Comparison of ENCODE assay signal across 19 mouse cellular contexts in genomic region chr3:27593485-27594138, GRCm38 (mm10).
DNase-seq lines count a peak whose midpoint lies in the region; ATAC-seq and TF ChIP-seq lines count a peak whose summit lies in the region.
"Had no signal": no experiment of that assay in that cellular context is flagged by ENCODE, and none has a peak within 500 bp of the region (broad histone marks: within the 10 kb centered on the region; RNA-seq: fewer than 3 reads in every experiment).

No protein-coding gene starts in this region.

- TF ChIP-seq POLR2A in brain, embryonic 14.5 days (IDR thresholded peaks at IDR 0.05; ENCODE audit: borderline replicate concordance, extremely low read depth, insufficient read depth, insufficient read length, poor library complexity, severe bottlenecking) = no peak

- H3K36me3 ChIP-seq in forebrain, embryonic 14.5 days (ENCODE audit: control insufficient read depth, insufficient read depth, low read length) = no peaks in the 10 kb centered on the region
- H3K36me3 ChIP-seq in forebrain, embryonic 11.5 days (ENCODE audit: control insufficient read depth, insufficient read depth, low read length) = no peaks in the 10 kb centered on the region
- H3K36me3 ChIP-seq in limb, embryonic 13.5 days = peaks cover 5% of the 10 kb centered on the region

- H3K9ac ChIP-seq in forebrain, embryonic 14.5 days (ENCODE audit: low read length) = no peak overlapping the region
- no peak overlapping the region for H3K9ac ChIP-seq in forebrain, embryonic 11.5 days (ENCODE audit: low read length)
- no peak overlapping the region for H3K9ac ChIP-seq in limb, embryonic 13.5 days

- H3K9me3 ChIP-seq in forebrain, embryonic 14.5 days (replicated peaks; ENCODE audit: control insufficient read depth, low read length) = no peaks in the 10 kb centered on the region
- no peaks in the 10 kb centered on the region for H3K9me3 ChIP-seq in forebrain, embryonic 11.5 days (ENCODE audit: control insufficient read depth, low read length)
- H3K9me3 ChIP-seq in limb, embryonic 13.5 days = no peaks in the 10 kb centered on the region

- no peak; the same call in 1 of the 2 replicates for ATAC-seq in forebrain, embryonic 14.5 days
- ATAC-seq in forebrain, embryonic 11.5 days (replicated peaks; ENCODE audit: low FRiP score) = no peak
- ATAC-seq in limb, embryonic 13.5 days (ENCODE audit: low FRiP score, low read depth) = peak; percentile 55
- ATAC-seq: hindbrain, embryonic 16.5 days had no signal

- WGBS in forebrain, embryonic 14.5 days = 86% methylated on average over 7 of the region's 7 CpGs
- 93% methylated on average over 7 of the region's 7 CpGs for WGBS in forebrain, embryonic 11.5 days
- WGBS in limb, embryonic 13.5 days = 74% methylated on average over 7 of the region's 7 CpGs

- TF ChIP-seq CTCF in layer of hippocampus, adult 2 months (conservative IDR thresholded peaks at IDR 0.05) = no peak
- no peak for TF ChIP-seq CTCF in brain, embryonic 14.5 days (IDR thresholded peaks at IDR 0.05; ENCODE audit: borderline replicate concordance, extremely low read depth, insufficient read depth, insufficient read length)

- DNase-seq in forebrain, embryonic 14.5 days (ENCODE audit: low spot score) = no peak
- DNase-seq in forebrain, embryonic 11.5 days (ENCODE audit: low spot score) = no peak
- DNase-seq in layer of hippocampus, adult 2 months (ENCODE audit: low spot score in 2 of 2) = no peak
- no peak for DNase-seq in layer of hippocampus, postnatal 14 days (ENCODE audit: low spot score in 2 of 2)
- peak; percentile 46 for DNase-seq in brain, embryonic 14.5 days (ENCODE audit: low read depth)
- DNase-seq in cerebellum, adult 11-12 months = no peak
- no peak for DNase-seq in cerebellum, postnatal 14 days
- DNase-seq: cerebellum, postnatal 25 days; gastrocnemius, postnatal 36 days; layer of hippocampus, postnatal 36 days; lung, adult 2 months; lung, postnatal 36 days; right cerebral cortex, postnatal 14 days; thymus, postnatal 14 days had no signal

- no peaks in the 10 kb centered on the region for H3K4me1 ChIP-seq in forebrain, embryonic 14.5 days (ENCODE audit: control insufficient read depth, insufficient read depth, low read length)
- no peaks in the 10 kb centered on the region for H3K4me1 ChIP-seq in forebrain, embryonic 11.5 days (replicated peaks; ENCODE audit: control insufficient read depth, insufficient read depth, low read length)
- H3K4me1 ChIP-seq in limb, embryonic 13.5 days = peaks cover 25% of the 10 kb centered on the region

- H3K4me2 ChIP-seq in forebrain, embryonic 14.5 days (ENCODE audit: low read length) = no peak overlapping the region
- no peak overlapping the region for H3K4me2 ChIP-seq in forebrain, embryonic 11.5 days (ENCODE audit: low read depth, low read length, severe bottlenecking)
- H3K4me2 ChIP-seq in limb, embryonic 13.5 days (replicated peaks) = no peak overlapping the region
- H3K4me2 ChIP-seq: heart, embryonic 11.5 days; liver, embryonic 11.5 days had no signal

- no peaks in the 10 kb centered on the region for H3K27me3 ChIP-seq in forebrain, embryonic 14.5 days (replicated peaks; ENCODE audit: control insufficient read depth, insufficient read depth, low read length)
- H3K27me3 ChIP-seq in forebrain, embryonic 11.5 days (ENCODE audit: control insufficient read depth, insufficient read depth, low read length) = no peaks in the 10 kb centered on the region
- no peaks in the 10 kb centered on the region for H3K27me3 ChIP-seq in limb, embryonic 13.5 days

- H3K27ac ChIP-seq in forebrain, embryonic 14.5 days (ENCODE audit: low read depth, low read length) = peak overlapping the region; percentile 17; the same call in 1 of the 2 replicates
- no peak overlapping the region for H3K27ac ChIP-seq in forebrain, embryonic 11.5 days (ENCODE audit: low read depth, low read length)
- H3K27ac ChIP-seq in layer of hippocampus, adult 2 months = 0 out of 2 replicates have a peak overlapping the region, but pooled peaks have one; percentile 1
- H3K27ac ChIP-seq in limb, embryonic 13.5 days = peak overlapping the region; percentile 77
- H3K27ac ChIP-seq: stomach, postnatal 0 days had no signal

- no peak overlapping the region for H3K4me3 ChIP-seq in forebrain, embryonic 14.5 days (ENCODE audit: low read depth, low read length)
- H3K4me3 ChIP-seq in forebrain, embryonic 11.5 days (ENCODE audit: low read depth, low read length) = no peak overlapping the region
- H3K4me3 ChIP-seq in layer of hippocampus, adult 2 months = no peak overlapping the region
- H3K4me3 ChIP-seq in limb, embryonic 13.5 days = no peak overlapping the region
